Mouse (Mus musculus) gastrocnemius, adult 2 months (tissue): ENCODE data around the gene Tmem147. TPM values are rescaled to one million over a fixed set of nuclear protein-coding genes. Genes with fewer than 3 reads are reported as not detected.

Source experiments
- DNase-seq: peaks from one replicate; pipeline ENCODE4 v3.0.0; 2022
- H3K27ac ChIP-seq: fragments of 200-600 bp; 2 replicates; pipeline ENCODE4 v1.8.1; 2022; ENCODE audit warnings: mild to moderate bottlenecking
- H3K4me3 ChIP-seq: fragments of 200-600 bp; 2 replicates; pipeline ENCODE4 v1.8.1; 2022; ENCODE audit warnings: mild to moderate bottlenecking, moderate library complexity
- CTCF ChIP-seq: fragments of 200-600 bp; IDR thresholded peaks from 2 replicates; pipeline ENCODE4 v1.8.1; 2022; ENCODE audit warnings: antibody characterized with exemption, mild to moderate bottlenecking, moderate library complexity
- intact Hi-C: fragments of 180-260 bp; cut with DNase I; formaldehyde crosslinking; loops from one replicate; pipeline ENCODE4 v1.15.1; 2025
- long read RNA-seq, 2 experiments: library from polyadenylated mRNA; stranded (forward); transcript quantifications; one replicate each; pipeline ENCODE4 v2.0.0; 2021
- total RNA-seq, 2 experiments: library from RNA; stranded (reverse); gene quantifications; 2 replicates each; pipeline ENCODE4 v1.2.3; 2021

Gene Tmem147
- total RNA-seq, result 100 to 1,000 TPM; 232 to 255 TPM
- long read RNA-seq, experiment 1, transcript Tmem147-201 (7 exons, 870 nt), result major isoform, 122 of 131 reads
- long read RNA-seq, experiment 1, partial matches to known transcripts, result 2 of 131 reads
- long read RNA-seq, experiment 1, other reads (novel, unspliced or antisense), result 4 of 131 reads
- long read RNA-seq, experiment 2, transcript Tmem147-207 (6 exons, 727 nt), result minor isoform, 6 of 163 reads
- long read RNA-seq, experiment 2, transcript Tmem147-201 (7 exons, 870 nt), result major isoform, 150 of 163 reads
- long read RNA-seq, experiment 2, partial matches to known transcripts, result 6 of 163 reads
- long read RNA-seq, experiment 2, other reads (novel, unspliced or antisense), result 0 of 163 reads

DNA sequence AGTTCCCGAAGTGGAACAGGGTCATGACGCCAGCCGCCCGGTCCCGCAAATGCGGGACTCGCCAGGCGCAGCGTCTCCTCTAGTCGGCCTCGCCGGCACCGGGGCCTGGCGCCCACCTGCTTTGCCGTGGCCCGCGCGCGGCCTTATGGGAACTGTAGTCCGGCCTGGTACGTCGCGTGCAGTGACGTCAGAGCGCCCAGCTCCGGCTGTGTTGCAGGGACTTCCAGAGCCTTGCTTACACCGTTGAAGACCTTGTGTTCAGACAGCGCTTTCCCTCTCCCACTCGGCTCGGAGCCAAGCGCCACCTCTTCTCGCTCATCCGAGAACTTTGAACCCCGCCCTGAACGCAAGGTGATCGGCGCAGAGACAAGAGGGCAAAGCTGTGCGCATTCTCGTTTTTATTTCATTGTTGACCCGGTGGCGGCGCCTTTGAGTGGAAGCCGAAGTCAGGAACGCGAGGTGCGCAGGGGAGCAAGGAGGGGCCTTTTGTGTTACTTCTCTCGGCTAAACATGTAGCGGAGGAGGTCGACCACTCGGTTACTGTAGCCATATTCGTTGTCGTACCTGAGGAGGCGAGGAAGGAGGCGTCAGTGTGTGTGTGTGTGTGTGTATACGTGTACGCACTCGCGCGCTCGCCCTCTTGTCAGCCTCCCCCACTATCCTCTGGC, at the start of gene Tmem147:
Gene Tmem147, minus strand, starts transcription at position 145 of the 668 bp plus-strand sequence.
- intact Hi-C loops, result loop anchor here (2.0 to 5.0 kb wide), 2 partner anchors 77 to 407 kb away; partner anchors contain the start of genes Rbm42 and Sdhaf1
- Histone ChIP-seq H3K27ac (peak within 1 kb of the TSS; percentile 92), H3K4me3 (peak within 1 kb of the TSS; percentile 96)
- peak; percentile 97 for DNase-seq
- TF ChIP-seq CTCF, result peak; percentile 21; the same call in 1 of the 2 replicates

DNA sequence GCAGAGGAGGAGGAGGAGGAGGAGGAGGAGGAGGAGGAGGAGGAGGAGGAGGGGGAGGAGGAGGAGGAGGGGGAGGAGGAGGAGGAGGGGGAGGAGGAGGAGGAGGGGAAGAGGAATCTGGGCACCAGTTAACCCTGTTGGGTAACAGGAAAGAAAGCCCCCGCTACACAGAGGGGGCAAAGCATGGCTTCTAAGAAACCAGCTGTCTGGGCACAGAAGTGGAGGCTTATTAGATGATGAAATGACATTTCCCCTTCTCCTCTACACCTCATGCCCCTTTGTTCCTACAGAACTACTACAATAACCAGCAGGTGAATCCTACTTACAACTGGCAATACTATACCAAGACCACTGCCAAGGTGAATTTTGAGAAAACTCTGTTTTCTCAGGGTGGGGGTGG, 48.6 kb upstream of the Tmem147 start:
- intact Hi-C loops, result no loop called here
- no peak overlapping the region for H3K27ac ChIP-seq
- H3K4me3 ChIP-seq, result no peak overlapping the region
- no peak for DNase-seq
- no peak for TF ChIP-seq CTCF

DNA sequence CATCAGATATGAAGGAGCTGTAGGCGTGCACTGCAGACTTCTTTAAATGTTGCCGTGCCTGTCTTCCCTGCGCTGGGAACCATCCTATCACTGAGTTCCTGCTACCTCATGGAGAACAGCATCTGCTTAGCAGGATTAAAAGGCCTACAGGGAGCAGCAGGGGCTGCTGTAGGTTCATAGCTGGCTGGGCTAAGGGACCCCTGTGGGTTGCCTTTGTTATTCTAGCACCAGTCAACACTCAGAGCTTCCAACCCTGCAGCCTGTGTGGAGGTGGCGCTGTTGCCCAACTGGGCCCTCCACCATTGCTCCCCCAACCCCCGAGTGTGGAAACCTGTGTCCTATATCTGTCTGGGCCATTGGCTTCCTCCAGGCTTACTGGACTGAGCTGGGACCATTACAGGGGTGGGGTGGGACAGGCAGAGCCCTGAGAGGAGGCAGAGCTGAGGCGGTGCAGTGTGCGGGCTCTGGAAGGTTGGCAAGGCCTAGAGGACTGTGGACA, 47.8 kb upstream of the Tmem147 start:
- DNase-seq, result no peak
- intact Hi-C loops, result no loop called here
- no peak for TF ChIP-seq CTCF
- Histone ChIP-seq H3K4me3 (no peak overlapping the region), H3K27ac (no peak overlapping the region)

DNA sequence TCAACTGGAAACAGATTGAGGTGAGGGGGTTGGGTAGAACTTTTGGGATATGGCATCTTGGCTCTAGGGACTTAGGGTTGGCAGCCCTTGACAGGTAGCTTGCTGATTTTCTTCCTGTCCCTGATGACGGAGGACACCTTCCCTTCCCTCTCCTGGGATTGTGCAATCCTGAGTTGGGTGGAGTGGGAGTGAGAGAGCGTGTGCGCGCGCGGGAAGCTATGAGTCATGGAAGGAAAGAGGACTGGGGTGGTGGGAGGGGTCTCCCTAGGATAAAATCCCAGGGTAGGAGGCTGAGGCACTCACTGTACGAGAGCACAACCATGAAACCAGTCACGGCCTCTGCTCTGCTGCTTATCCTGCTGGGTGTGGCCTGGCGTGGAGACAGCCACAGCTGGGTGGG, 46.8 kb upstream of the Tmem147 start:
- no peak for TF ChIP-seq CTCF

DNA sequence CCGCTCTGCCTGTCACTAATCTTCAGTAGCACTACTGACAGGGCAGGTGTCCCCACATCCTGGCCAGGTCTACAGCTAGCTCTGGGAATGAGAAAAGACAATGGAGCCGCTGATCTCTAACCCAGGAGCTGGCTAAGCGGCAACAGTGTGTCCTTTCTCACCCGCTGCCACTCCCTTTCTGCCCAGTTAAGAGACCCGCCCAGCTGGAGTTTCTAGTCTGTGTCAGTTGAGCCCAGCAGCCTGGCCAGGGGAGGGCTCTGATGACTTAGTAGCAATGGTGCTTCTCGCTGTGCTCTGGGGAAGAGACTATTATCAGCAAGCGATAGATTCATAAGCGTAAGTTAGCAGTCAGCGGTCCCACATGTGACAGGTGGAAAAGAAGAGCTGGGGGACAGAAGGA, 39.9 kb upstream of the Tmem147 start:
- DNase-seq, result no peak
- H3K27ac ChIP-seq, result no peak overlapping the region
- no peak for TF ChIP-seq CTCF
- intact Hi-C loops, result no loop called here
- H3K4me3 ChIP-seq, result no peak overlapping the region

More for the DNA sequence above, 46.8 kb upstream of the Tmem147 start:
- intact Hi-C loops, result no loop called here
- no peak overlapping the region for H3K27ac ChIP-seq
- DNase-seq, result no peak
- H3K4me3 ChIP-seq, result no peak overlapping the region

DNA sequence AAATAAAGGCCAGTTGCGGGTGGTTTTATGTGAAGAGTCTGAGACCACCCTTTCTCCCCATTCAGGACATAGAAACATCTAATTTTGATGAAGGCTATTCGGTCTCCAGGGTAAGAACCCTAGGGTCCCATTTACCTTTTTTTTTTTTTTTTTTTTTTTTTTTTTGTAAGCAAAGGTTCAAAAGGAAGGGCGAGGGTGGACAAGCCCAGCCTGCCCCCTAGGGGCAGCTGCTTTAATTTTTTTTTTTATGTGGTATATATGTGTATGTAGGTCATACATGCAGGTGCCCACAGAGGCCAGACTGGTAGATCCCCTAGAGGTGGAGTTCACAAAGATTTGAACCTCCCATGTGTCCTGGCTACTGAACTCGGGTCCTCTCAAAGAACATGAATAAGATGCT, 37.1 kb upstream of the Tmem147 start:
- no peak for DNase-seq
- no peak overlapping the region for H3K27ac ChIP-seq
- intact Hi-C loops, result no loop called here
- TF ChIP-seq CTCF, result no peak; the same call in 1 of the 2 replicates
- no peak overlapping the region for H3K4me3 ChIP-seq

DNA sequence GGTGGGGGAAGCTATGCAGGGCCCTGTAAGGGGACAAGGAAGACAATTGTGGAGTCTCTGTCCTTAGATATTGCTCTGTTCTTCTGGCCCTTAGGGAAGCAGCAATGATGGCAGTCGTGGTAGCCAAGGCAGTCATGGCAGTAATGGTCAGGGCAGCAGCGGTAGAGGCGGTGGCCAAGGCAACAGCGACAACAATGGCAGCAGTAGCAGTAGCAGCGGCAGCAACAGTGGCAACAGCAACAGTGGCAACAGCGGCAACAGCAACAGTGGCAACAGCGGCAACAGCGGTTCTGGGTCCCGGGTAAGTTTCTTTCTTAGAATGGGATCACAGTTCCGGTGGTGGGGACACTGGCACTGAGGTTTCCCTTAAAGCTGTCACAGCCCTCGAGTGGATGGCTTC, 35.8 kb upstream of the Tmem147 start:
- no peak for TF ChIP-seq CTCF
- no peak for DNase-seq
- intact Hi-C loops, result no loop called here
- H3K4me3 ChIP-seq, result no peak overlapping the region
- no peak overlapping the region for H3K27ac ChIP-seq

DNA sequence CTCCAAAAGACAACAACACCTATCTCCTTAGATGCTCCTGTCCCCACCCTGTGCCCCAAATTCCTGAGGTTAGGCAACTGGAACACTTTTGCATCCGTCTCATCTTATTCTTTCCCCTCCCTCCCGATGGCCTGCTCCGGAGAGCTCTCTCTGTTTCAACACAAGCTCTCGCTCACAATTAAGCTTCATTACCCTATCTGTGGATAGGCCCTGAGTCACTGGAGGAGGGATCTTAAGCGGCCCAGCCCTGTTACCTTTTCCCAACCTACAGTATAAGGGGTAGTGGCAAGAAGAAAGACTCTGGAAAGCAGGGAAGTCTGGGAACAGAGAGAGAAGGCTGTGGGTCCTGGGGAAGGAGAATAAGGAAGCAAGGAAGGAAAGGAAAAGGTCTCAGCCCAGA, 34.1 kb upstream of the Tmem147 start, which contains the start of gene Dmkn:
Gene Dmkn, plus strand, starts transcription at position 301 of the 400 bp plus-strand sequence.
- intact Hi-C loops, result no loop called here
- DNase-seq, result no peak
- Histone ChIP-seq H3K27ac (no peak within 1 kb of the TSS), H3K4me3 (no peak within 1 kb of the TSS)
- TF ChIP-seq CTCF, result no peak

DNA sequence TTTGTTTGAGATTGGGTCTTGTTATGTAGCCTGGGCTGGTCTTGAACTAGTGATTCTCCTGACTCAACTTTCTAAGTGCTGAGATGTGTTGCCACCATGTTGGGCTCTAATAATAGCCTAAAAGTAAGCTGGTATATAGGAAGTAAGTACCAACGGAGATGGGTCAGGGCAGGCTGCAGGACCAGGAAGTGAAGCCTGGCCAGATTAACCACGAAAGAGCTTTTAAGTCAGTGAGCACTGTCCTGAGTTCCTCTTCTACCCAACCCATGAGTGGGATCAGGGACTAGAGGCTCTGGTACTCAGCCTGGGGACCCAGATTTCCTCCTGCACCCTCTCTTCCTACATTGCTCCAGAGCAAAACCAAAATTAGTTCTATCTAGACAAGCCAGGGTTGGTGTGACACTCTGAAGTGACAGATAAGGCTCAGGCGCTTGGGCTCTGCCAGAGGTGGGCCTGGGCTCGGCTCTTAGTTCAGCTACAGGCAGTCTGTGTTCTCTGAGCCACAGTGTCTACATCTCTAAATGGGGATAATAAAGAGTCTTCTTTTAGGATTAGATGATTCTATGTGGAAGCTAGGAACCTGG, 32.5 kb upstream of the Tmem147 start:
- Histone ChIP-seq H3K27ac (no peak overlapping the region), H3K4me3 (no peak overlapping the region)
- TF ChIP-seq CTCF, result no peak
- intact Hi-C loops, result no loop called here
- no peak for DNase-seq

DNA sequence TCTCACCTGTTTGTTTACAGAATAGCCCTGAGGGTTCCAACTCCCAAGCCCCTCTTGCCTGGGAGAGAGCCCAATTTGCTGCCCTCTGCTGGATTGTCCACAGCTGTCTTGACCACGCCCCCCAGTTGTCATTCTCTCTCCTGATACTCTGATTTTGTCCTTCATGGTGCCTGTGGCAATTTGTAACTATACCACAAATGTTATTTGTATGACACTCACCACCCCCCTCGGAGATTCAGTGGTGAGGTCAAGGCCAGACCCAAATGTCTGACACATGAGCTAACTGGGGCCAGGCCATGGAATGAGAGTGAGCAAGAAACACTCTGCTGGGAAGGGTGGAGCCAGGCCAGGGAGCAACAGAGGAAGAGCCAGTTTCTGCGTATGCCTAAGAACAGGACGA, 29.5 kb upstream of the Tmem147 start:
- peak; percentile 43; the same call in 1 of the 2 replicates for TF ChIP-seq CTCF
- Histone ChIP-seq H3K4me3 (no peak overlapping the region), H3K27ac (no peak overlapping the region)
- DNase-seq, result no peak
- intact Hi-C loops, result no loop called here

DNA sequence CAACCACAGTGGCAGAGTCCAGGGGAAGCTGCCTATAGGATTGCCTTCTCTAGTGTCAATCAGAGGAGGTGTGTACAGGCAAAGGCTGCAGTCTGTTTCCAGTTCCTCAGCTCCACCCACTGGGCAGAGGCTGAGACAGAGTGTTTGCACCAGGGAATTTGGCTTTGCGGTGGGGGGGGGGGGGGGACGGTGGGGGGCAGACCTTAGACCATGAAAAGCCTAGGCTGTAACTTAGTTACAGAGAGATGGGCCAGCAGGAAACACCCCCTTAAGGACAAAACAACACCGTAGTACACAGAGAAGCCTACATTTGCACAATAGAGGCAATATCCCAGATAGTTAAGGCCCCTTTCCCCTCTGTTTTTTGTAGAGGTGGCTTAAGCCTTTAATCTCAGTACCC, 27.7 kb upstream of the Tmem147 start:
- Histone ChIP-seq H3K4me3 (no peak overlapping the region), H3K27ac (no peak overlapping the region)
- no peak for TF ChIP-seq CTCF
- intact Hi-C loops, result no loop called here
- no peak for DNase-seq

DNA sequence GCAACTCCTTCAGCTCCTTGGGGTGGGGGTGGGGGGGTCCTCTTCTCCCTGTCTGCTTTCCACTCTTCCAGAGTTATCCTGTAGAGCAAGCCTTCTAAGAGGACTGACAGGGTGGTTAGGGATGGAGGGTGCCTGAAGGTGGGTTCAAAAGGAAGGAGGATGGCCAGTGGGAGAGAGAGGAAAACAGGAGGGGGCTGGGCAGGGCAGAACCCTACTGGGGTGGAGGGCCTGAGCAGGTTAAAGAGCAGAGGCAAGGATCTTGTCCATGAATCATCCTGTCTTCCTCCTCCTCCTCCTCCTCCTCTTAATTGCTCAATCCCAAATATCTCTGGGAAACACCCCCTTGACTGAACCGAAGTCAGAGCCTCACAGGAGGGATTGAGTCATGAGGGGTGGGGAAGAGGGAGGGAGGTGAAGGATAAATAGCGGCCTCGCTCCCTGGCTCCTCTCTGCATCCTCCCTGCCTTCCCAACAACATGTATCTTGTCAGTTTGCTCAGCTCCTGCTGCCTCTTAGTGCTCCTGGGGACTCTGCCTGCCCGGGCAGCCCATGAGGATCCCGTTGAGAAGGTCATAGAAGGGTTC, 21.8 kb upstream of the Tmem147 start, which contains the start of gene Sbsn:
Gene Sbsn, plus strand, starts transcription at position 386 of the 584 bp plus-strand sequence.
- no peak for TF ChIP-seq CTCF
- Histone ChIP-seq H3K27ac (no peak within 1 kb of the TSS), H3K4me3 (no peak within 1 kb of the TSS)
- no peak for DNase-seq
- intact Hi-C loops, result no loop called here
